8 mouse cellular contexts compared by ENCODE assay signal in the genomic region with DNA sequence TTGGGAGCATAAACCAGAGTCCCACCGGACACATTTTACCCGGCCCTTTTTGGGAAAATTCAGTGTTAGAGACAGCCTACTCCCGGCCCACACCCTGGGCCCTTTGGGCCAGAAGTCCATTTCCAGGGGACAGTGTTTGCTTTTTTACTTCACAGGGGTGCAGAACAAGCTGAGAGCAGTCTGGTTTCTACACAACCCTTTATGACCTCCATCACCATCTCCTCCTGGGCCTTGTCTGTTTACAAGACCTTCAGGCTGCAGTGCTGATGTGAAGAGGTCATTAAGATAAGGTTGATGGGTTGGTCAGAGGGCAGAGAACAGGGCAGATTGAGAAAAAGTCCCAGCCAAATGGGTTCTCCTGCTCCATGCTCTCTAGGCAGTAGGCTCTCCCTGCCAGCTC. TPM values are rescaled to one million over a fixed set of nuclear protein-coding genes. Genes with fewer than 3 reads are reported as not detected.
DNase-seq lines count a peak whose midpoint lies in the region; ATAC-seq lines count a peak whose summit lies in the region.

No protein-coding gene starts in this region.

- 36% methylated on average over 3 of the region's 3 CpGs for WGBS in kidney, embryonic 16.5 days
- 40% methylated on average over 3 of the region's 3 CpGs for WGBS in embryonic facial prominence, embryonic 15.5 days
- WGBS in intestine, embryonic 14.5 days = 30% methylated on average over 3 of the region's 3 CpGs
- 48% methylated on average over 3 of the region's 3 CpGs for WGBS in neural tube, embryonic 12.5 days

- peak overlapping the region; percentile 48 for H3K9ac ChIP-seq in kidney, embryonic 16.5 days (replicated peaks; ENCODE audit: low read length)
- no peak overlapping the region for H3K9ac ChIP-seq in embryonic facial prominence, embryonic 15.5 days
- H3K9ac ChIP-seq in intestine, embryonic 14.5 days (ENCODE audit: low read length) = no peak overlapping the region
- no peak overlapping the region for H3K9ac ChIP-seq in neural tube, embryonic 12.5 days

- H3K4me3 ChIP-seq in kidney, embryonic 16.5 days (ENCODE audit: low read length) = no peak overlapping the region
- peak overlapping the region; percentile 89; the same call in 1 of the 2 replicates for H3K4me3 ChIP-seq in embryonic facial prominence, embryonic 15.5 days (replicated peaks)
- no peak overlapping the region for H3K4me3 ChIP-seq in intestine, embryonic 14.5 days (ENCODE audit: low read depth, low read length)
- H3K4me3 ChIP-seq in neural tube, embryonic 12.5 days = no peak overlapping the region

- no peaks in the 10 kb centered on the region for H3K36me3 ChIP-seq in kidney, embryonic 16.5 days (ENCODE audit: insufficient read depth, low read length)
- no peaks in the 10 kb centered on the region for H3K36me3 ChIP-seq in embryonic facial prominence, embryonic 15.5 days
- no peaks in the 10 kb centered on the region for H3K36me3 ChIP-seq in intestine, embryonic 14.5 days (ENCODE audit: control insufficient read depth, insufficient read depth, low read length)
- no peaks in the 10 kb centered on the region for H3K36me3 ChIP-seq in neural tube, embryonic 12.5 days

- peaks cover 28% of the 10 kb centered on the region for H3K4me1 ChIP-seq in kidney, embryonic 16.5 days (ENCODE audit: insufficient read depth, low read length)
- peaks cover 25% of the 10 kb centered on the region for H3K4me1 ChIP-seq in embryonic facial prominence, embryonic 15.5 days
- H3K4me1 ChIP-seq in intestine, embryonic 14.5 days (replicated peaks; ENCODE audit: control insufficient read depth, insufficient read depth, low read length) = peaks cover 17% of the 10 kb centered on the region
- peaks cover 18% of the 10 kb centered on the region for H3K4me1 ChIP-seq in neural tube, embryonic 12.5 days

- peak; percentile 8; the same call in 1 of the 2 replicates for ATAC-seq in kidney, embryonic 16.5 days (ENCODE audit: low FRiP score, low TSS enrichment)
- no peak; the same call in 1 of the 2 replicates for ATAC-seq in embryonic facial prominence, embryonic 15.5 days (ENCODE audit: insufficient number of reproducible peaks, low FRiP score, low TSS enrichment, low read depth)
- no peak; the same call in 1 of the 2 replicates for ATAC-seq in intestine, embryonic 14.5 days (replicated peaks; ENCODE audit: low FRiP score, low TSS enrichment, low read depth)
- ATAC-seq in neural tube, embryonic 12.5 days (ENCODE audit: low FRiP score, low read depth) = peak; percentile 3; the same call in 1 of the 2 replicates
- ATAC-seq in frontal cortex, adult (ENCODE audit: low TSS enrichment) = no peak

- no peaks in the 10 kb centered on the region for H3K9me3 ChIP-seq in kidney, embryonic 16.5 days (ENCODE audit: low read length)
- no peaks in the 10 kb centered on the region for H3K9me3 ChIP-seq in embryonic facial prominence, embryonic 15.5 days (replicated peaks)
- no peaks in the 10 kb centered on the region for H3K9me3 ChIP-seq in intestine, embryonic 14.5 days (ENCODE audit: control insufficient read depth, low read length)
- H3K9me3 ChIP-seq in neural tube, embryonic 12.5 days = no peaks in the 10 kb centered on the region

- DNase-seq in kidney, adult 9 months = no peak
- no peak for DNase-seq in intestine, embryonic 14.5 days (ENCODE audit: low spot score)
- DNase-seq in thymus, postnatal 10 days (ENCODE audit: low spot score in 2 of 2) = no peak
- DNase-seq in retina, embryonic 14.5 days (ENCODE audit: low spot score) = no peak

- H3K27ac ChIP-seq in kidney, embryonic 16.5 days (ENCODE audit: low read length) = no peak overlapping the region
- H3K27ac ChIP-seq in embryonic facial prominence, embryonic 15.5 days (replicated peaks) = no peak overlapping the region
- H3K27ac ChIP-seq in intestine, embryonic 14.5 days (ENCODE audit: low read depth) = no peak overlapping the region
- no peak overlapping the region for H3K27ac ChIP-seq in neural tube, embryonic 12.5 days

- peak overlapping the region; percentile 31; the same call in 1 of the 2 replicates for H3K4me2 ChIP-seq in kidney, embryonic 16.5 days (replicated peaks; ENCODE audit: low read depth, low read length)
- H3K4me2 ChIP-seq in embryonic facial prominence, embryonic 15.5 days (replicated peaks) = peak overlapping the region; percentile 17; the same call in 1 of the 2 replicates
- H3K4me2 ChIP-seq in intestine, embryonic 14.5 days (ENCODE audit: low read length) = peak overlapping the region; percentile 18
- H3K4me2 ChIP-seq in neural tube, embryonic 12.5 days (replicated peaks) = peak overlapping the region; percentile 34

- no peaks in the 10 kb centered on the region for H3K27me3 ChIP-seq in kidney, embryonic 16.5 days (ENCODE audit: insufficient read depth, low read length)
- no peaks in the 10 kb centered on the region for H3K27me3 ChIP-seq in embryonic facial prominence, embryonic 15.5 days
- no peaks in the 10 kb centered on the region for H3K27me3 ChIP-seq in intestine, embryonic 14.5 days (replicated peaks; ENCODE audit: control insufficient read depth, insufficient read depth, low read length)
- no peaks in the 10 kb centered on the region for H3K27me3 ChIP-seq in neural tube, embryonic 12.5 days (replicated peaks)

RNA-seq across cellular contexts. Expression of gene Ahcyl1, which starts 0.6 kb away (rescaled TPM):
- polyA plus RNA-seq in kidney, embryonic 16.5 days (2015; fragmentation: Nextera tagmentation; extraction: Ambion mirVana) = 95.7 and 96.1 TPM in 2 replicates
- polyA plus RNA-seq in embryonic facial prominence, embryonic 15.5 days (2015; fragmentation: Nextera tagmentation; extraction: Ambion mirVana) = 81.1 and 85.2 TPM in 2 replicates
- polyA plus RNA-seq in intestine, embryonic 14.5 days (2014; fragmentation: Nextera tagmentation; extraction: Ambion mirVana) = 95.0 and 104 TPM in 2 replicates
- 123 and 137 TPM in 2 replicates for polyA plus RNA-seq in neural tube, embryonic 12.5 days (2016; fragmentation: Nextera tagmentation; extraction: Ambion mirVana)

Comparison
In these comparisons a context has a peak if more than half of its experiments do, and no peak if none do; other contexts are left out.
1. ATAC-seq: peak in kidney, embryonic 16.5 days (single experiment) and neural tube, embryonic 12.5 days (single experiment); none in embryonic facial prominence, embryonic 15.5 days (single experiment), intestine, embryonic 14.5 days (single experiment) and frontal cortex, adult (single experiment).
2. Peak in every context shown above with its lines, with median percentiles within 50 percentile points of each other: H3K4me2 ChIP-seq.